Mouse (Mus musculus) ES-Bruce4 (cell line): ENCODE results near the gene Suclg1.

Experiments
- CTCF ChIP-seq: IDR thresholded peaks from one replicate; pipeline ENCODE4 v1.8.1; 2011; ENCODE audit warnings: low read depth, low read length
- EP300 ChIP-seq: IDR thresholded peaks from 2 replicates; pipeline ENCODE4 v1.6.1; 2011; ENCODE audit warnings: low read depth, low read length; ENCODE audit not compliant: insufficient read depth
- POLR2A ChIP-seq: IDR thresholded peaks from one replicate; pipeline ENCODE4 v1.8.1; 2011; ENCODE audit warnings: low read length; ENCODE audit not compliant: insufficient read depth

DNA sequence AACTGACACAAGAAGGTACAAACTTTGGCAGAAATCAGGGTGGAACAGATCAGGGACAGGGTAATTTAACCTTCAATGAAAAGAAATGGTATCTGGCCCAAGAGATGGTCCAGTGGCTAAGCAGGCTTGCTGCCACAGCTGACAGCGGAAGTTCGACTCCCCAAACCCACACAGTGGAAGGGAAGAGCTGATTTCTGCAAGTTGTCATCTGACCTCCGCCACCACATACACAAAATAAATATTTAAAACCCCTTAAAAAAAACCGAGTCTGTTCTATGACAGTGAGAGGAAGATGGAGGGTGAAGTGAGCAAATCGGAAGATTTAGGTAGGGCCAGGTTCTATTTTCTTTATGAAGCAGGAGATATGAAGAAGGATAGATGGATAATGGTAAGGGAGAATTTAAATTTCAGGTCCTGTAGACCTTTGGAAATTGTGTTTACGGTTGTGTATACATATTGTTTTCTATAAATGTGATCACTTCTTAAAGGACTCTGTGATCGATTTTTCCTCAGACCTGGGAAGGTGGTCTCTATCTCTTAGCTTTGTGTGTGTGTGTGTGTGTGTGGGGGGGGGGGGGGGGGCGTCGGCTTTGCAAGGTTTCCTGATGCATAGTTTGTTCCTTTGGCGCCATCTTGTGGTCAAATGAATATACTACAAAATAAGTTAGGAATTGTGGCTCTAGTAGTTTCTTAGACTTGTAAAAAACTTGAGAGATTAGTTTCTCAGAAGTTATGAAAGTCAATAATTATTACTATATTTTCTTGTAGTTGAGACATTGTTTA lies 20.6 kb upstream of the Suclg1 start:
- TF ChIP-seq POLR2A (no peak), EP300 (no peak), CTCF (no peak)
